Mouse (Mus musculus) small intestine, adult 2 months (tissue): ENCODE data around the gene Cstb.

Source experiments
- CTCF ChIP-seq: fragments of 200-500 bp; IDR thresholded peaks from 2 replicates; pipeline ENCODE4 v1.5.1; 2012; ENCODE audit warnings: low read depth, mild to moderate bottlenecking, control low read depth, inconsistent platforms, low read length, moderate library complexity, mixed read lengths; ENCODE audit not compliant: insufficient replicate concordance, insufficient read length; ENCODE audit errors: extremely low read depth
- POLR2A ChIP-seq: fragments of 200-500 bp; IDR thresholded peaks from 2 replicates; pipeline ENCODE4 v1.6.1; 2012; ENCODE audit warnings: low read depth, mild to moderate bottlenecking, control low read depth, inconsistent platforms, low read length, moderate library complexity

DNA sequence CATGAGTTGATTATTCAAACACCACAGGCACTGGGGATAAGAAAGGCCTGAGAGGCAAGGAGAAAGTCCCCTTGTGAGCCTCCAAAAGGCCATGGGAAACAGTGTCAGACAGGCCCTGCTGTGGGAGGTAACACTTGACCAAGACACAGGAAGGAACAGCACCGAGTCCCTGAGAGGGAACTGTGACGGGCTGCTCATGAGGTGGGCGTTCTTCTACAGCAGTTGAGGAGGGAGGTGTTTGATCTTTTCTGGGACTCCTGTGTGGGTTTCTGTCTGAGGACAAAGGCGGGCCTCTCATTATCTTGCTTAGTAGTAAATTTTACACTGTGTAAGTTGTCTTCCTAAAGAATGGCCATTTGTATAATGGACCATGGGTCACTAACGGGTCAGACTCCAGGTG is 39.9 kb upstream of the Cstb start:
- TF ChIP-seq CTCF (no peak), POLR2A (no peak)
